Mouse (Mus musculus) brain, embryonic 14.5 days (tissue): ENCODE measurements around the gene Tcf7l1.

ENCODE experiments used
- CTCF ChIP-seq: fragments of 200-500 bp; IDR thresholded peaks from 2 replicates; pipeline ENCODE4 v1.5.1; 2012; ENCODE audit warnings: inconsistent platforms, mild to moderate bottlenecking, moderate library complexity, borderline replicate concordance; ENCODE audit not compliant: insufficient read depth, insufficient read length; ENCODE audit errors: extremely low read depth
- POLR2A ChIP-seq: fragments of 200-500 bp; IDR thresholded peaks from 2 replicates; pipeline ENCODE4 v1.6.1; 2012; ENCODE audit warnings: mild to moderate bottlenecking, inconsistent platforms, borderline replicate concordance; ENCODE audit not compliant: poor library complexity, insufficient read depth, insufficient read length, severe bottlenecking; ENCODE audit errors: extremely low read depth

DNA sequence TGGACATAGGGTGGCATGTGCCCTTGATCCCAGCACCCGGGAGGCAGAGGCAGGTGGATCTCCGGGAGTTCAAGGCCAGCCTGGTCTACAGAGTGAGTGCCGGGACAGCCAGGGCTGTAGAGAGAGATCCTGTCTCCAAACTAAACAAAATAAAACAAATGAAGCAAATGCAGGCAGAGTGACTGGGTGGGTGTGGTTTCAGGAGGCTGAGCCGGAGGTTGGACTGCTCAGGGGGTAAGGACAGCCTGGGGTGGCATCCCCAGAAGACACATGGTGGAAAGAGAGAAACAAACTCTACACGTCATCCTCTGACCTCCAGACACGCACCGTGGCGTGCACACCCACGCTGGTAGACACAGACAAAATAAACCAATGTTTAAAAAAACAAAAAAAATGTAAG lies 24.4 kb upstream of the Tcf7l1 start:
- TF ChIP-seq POLR2A (no peak), CTCF (no peak)
